Mouse (Mus musculus) kidney, postnatal 25 days (tissue): ENCODE data around the gene Irf3.
A peak's percentile ranks its signal among the peaks of the same experiment; 100 is the strongest.

ENCODE experiments used
- DNase-seq, 2 experiments: peaks; one replicate each; pipeline ENCODE4 v3.0.0; 2021; ENCODE audit warnings: mixed read lengths in 2 of 2

Gene Irf3

DNA sequence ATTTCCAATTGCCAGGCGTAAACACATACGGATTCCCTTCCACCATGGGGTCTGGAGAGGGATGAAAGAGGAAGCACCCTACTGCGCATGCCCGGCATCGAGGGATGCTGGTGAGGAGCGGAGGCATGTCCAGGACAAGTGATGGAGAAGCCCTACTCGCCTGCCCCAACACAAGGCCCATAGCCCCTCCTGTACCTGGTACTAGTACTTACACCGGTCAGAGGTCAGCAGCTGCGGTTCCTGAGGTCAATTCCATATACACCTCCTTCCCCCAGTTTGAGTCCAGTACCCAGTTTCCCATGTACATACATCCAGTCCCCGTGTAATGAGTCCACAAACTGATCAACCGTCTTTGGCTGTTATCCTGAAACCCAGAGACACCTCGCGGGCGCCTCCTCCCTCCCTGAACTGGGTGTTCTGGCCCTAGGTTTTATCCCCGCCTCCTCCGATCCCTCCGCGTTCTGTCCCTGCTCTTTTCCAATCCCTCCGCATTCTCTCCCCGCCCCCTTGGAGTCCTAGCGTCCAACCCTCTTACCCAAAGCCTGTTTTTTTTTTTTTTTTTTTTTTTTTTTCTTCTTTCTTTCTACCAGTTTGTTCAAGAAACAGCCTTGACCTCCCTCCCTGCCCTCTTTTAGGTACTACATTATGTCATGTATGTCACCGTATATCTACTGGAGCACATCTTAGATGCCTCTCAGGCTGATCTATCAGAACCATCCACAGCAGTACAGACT is 22.9 kb upstream of the Irf3 start, which contains the start of gene Cpt1c:
Gene Cpt1c, minus strand, starts transcription at position 469 of the 734 bp plus-strand sequence.
- DNase-seq = peak; percentile 77 to 87

DNA sequence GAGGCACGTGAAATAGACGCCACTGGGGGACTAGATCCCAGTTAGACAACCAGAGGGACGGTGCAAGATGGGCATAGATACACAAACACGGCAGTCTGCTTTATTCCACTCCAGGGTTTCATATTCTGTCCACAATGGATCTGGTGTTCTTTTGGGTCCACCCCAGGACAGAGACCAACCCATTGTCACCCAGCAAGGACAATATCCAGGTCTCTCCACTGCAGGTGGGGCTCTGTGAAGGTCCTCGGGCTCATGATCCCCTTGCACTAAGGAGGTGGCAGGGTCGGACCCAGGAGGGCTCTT is 22.4 kb upstream of the Irf3 start:
- DNase-seq = no peak

DNA sequence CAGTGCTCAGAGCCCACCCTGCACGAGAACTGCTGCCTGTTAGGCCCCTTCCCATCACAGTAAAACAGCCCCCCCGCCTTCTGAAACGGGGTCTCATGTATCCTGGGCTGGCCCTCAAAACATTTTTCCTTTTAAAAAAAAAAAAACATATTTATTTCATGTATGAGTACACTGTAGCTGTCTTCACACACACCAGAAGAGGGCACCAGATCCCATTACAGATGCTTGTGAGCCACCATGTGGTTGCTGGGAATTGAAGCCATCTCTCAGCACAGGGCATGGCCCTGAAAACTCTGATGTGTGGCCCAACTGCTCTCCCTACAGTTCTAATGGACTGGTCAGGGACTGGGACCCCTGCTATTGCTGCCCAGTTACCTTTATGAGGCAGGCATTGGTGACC is 19.1 kb upstream of the Irf3 start:
- no peak for DNase-seq

DNA sequence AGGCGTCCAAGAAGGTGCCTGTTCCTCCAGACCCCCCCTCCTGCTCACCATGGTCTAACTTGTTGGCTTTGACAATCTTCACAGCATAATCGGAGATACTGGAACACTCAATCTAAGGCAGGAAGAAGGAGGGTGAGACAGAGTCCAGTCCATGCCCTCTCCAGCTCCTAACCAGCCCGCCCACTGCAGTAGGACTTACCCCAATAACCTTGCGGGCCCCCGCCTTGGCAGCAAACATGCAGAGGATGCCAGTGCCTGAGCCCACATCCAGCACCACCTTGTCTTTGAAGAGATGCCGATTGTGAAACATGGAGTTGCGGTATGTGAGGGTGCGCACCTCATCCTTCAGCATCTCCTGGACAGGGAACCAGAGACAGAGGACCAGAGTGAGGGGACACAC is 15.9 kb upstream of the Irf3 start:
- no peak for DNase-seq

DNA sequence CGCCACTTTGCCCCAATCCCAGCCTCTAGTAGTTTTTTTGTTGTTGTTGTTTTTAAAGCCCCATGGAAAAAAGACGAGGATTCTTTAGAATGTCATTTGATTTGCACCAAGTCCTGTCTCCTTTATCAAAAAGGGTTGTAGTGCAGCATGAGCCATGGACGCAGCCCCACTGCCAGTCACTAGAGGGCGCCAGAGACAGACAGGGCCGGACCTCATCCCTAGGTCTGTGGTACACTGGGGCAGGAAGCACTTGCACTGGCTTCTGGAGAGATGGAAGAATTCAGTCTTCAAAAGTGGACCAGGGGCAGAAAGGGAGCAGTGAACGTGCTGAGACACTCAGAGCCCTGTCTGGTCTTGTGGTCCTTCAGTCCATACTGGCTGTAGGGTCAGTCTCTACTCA is 14.4 kb upstream of the Irf3 start:
- peak; percentile 87 to 94 for DNase-seq

DNA sequence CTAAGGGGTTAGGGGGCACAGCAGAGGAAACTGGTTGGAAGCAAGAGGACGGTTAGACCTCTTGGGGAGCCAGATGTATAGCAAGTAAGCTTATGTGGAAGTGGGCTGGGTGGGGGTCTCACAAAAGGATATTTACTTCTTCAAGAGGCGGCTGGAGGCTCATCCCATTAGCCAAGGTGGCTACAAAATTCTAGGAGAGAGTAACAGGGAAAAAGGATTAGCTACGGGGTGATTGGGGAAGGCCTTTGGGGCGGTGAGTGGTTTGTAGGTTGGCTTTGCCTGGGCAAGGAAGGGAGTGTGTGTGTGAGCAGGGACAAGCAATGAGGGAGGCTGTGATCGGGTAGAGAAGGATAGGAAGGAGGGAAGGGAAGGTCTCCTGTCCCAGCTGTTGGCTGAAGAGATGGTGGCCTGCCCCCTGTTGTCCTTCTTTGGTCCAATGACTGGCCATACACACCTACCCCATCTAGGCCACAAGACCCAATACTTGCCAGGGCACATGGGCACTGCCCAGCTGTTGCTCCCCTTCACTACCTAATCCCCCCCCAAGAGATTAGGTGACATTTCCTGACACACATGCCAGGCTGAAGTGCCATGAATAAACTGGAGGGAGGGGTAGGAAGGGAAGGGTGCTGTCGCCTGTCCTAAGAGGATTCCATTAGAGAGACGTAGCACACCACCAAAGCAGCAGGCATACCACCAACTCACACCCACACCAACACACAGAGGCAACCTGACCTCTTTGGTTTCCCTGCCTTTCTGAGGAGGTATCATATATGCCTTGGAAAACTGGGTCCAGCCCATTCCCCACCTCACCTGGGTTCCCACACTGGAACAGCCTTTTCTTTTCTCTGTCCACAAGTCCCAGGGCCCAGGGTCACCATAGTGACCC is 13.3 kb upstream of the Irf3 start:
- no peak for DNase-seq

DNA sequence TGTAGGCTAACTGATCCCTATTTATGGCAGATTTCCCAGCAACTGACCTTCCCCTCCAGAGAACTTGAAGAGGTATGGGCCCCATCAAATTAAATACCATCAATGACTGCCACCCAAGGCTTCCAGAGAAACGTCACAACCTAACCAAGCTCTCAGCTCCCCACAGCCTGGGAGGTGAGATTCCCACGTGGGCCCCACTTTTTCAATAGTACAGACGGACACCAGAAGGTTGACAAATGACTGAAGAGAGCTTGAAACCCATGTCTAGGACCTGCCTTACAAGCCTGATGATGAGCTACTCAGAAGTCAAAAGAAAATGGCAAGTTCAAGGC is 12.6 kb upstream of the Irf3 start:
- no peak for DNase-seq

DNA sequence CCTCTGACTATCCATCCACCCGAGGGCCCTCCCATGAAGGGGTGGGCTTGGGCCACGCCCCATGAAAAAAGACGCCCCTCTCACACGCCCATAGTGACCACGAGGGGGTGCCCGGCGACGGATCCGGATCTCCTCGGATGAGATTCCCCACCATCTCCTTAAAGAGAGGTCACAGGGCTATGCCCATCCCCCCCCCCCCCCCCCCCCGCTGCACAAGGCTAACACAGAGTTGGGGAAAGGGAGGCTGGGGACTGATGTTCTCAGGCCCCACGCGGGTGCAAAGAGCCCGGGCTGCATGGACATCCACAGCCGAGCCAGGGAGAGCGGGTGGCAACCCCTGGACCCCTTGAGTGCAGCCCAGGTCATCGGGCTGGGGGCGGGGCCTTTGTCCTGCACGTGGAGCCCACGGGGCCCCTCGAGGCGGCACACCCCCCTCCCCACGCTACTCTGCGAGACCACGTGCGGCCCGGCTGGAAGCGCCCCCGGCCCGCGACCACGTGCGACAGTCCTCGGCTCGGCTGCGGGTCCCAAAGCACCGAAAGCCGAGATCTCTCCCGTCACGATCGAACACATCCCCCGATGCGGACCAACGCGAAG is 11.8 kb upstream of the Irf3 start:
- peak; percentile 64 to 84 for DNase-seq

DNA sequence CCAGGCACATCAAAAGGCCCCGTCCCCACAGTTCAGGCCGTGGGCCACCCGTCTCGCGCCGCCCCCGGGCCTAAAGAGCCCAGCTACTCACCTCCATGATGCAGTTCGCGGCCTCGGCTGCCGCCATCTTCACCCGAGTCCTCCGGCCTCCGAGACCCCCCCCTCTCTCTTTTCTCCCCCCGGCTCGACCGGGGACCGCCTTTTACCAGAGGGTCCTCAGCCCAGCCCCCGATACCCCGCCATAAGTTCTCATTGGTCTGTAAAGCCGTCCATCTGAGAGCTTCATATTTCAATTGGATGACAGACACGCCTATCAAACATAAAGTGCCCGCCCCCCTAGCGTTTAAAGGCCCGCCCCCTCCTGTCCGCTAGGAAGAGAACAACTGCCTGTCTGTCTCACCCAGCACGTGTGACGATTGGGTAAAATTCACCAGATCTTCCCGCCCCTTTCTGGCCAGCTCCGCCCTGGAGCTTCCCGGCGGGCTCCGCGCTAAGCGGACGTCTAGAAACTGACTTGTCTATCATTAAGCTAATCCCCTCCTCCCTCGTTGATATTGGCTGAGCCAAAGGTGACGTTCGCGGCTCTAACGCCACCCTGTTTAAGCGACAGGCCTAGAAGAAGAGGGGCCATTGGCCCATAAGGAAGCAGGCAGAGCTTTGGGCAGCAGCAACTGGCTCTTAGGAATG is 11.1 kb upstream of the Irf3 start, which contains the start of gene Prmt1:
Gene Prmt1, minus strand, starts transcription at position 377 of the 687 bp plus-strand sequence.
- peak; percentile 96 to 99 for DNase-seq

DNA sequence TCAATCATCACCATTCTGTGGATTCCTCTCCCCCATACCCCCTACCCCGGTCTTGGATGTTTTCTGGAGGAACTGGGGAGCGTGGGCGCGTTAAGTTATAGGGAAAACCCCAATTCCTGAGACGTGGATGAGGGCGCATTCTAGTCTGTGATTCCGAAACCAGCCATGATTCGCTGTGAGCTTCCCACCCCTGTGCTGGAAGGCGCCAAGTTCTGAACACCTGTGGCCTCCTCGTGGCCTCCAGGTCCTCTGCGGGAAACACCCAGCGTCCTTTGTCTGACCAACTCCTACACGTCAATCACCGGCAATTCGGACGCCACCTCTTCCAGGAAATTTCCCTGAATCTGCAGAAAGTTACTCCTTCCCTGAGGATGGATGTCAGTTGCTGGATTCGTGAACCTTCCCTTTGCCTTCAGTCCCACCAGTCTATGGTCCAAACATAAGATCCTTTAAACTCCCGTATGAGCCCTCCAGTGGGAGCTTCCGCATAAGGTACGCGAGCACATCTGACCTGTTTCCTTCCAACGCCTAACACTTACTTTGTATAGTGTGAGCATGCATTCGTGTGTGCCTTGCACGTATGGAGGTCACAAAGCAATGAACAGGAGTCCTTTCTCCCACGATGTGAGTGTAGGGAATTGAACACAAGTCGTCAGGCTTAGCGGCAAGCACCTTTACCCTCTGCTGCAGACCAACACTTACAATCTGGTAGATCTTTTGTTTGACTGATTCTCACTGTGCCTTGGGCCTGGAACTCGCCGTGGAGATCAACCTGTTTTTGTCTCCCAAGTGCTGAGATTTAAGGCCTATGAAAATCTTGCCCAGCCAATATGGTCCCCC is 10.3 kb upstream of the Irf3 start:
- no peak for DNase-seq

DNA sequence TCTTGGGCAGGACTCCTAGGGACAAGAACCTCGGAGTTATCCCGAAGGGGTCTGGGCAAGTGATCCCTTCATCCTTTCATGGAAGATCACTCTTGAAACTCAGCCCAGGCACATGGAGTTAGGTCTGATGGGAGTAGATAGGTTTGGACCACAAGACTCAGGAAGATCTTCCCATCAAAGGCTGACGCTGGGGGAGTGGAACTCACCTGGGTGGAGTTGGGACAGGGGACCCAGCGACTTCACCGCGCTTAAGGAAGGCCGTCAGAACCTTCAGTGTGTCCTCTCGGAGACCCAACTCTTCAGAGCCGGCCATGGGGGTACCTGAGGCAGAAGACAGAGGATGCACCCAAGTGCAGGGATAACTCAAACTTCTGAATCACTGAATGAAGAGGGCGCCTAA is 776 bp upstream of the Irf3 start:
- no peak for DNase-seq

DNA sequence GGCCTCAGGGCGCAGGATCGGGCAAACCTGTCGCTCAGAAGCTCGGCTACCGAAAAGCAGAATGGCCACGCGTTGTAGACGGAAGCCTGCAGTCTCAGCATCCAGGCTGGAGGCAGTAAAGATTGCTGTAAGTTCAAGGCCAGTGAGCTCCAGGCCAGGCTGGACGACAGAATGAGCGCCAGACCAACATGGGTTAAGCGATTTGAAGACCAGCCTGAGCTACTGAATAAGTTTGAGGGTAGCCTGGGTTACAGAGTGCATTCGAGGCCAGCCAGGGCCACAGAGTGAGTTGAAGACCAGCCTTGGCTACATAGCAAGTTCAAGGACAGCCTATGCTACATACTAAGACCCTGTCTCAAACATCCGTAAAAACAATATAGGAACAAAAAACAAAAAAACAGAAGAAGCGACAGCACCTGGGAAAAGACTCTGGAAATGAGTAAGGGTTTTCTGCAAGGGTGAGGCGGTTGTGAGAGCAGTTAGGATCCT is 536 bp downstream of the Irf3 start:
- no peak for DNase-seq

DNA sequence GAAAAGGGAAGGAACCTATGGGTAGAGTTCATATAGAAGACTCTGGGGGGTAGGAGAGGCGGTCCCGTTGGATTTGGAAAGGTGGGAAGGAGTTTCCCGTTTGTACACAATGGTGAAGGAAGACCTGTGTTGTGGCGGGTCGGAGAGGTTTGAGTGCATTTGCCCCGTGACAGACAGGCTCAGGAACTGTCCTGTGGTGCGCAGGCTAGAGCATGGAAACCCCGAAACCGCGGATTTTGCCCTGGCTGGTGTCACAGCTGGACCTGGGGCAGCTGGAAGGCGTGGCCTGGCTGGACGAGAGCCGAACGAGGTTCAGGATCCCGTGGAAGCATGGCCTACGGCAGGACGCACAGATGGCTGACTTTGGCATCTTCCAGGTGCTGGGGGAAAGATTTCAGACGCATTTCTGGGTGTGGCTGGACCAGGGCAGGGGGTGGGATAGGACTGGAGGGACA is 1.1 kb downstream of the Irf3 start, which contains the start of gene Bcl2l12:
Gene Bcl2l12, minus strand, starts transcription at position 212 of the 455 bp plus-strand sequence.
- DNase-seq = peak; percentile 82 to 91

DNA sequence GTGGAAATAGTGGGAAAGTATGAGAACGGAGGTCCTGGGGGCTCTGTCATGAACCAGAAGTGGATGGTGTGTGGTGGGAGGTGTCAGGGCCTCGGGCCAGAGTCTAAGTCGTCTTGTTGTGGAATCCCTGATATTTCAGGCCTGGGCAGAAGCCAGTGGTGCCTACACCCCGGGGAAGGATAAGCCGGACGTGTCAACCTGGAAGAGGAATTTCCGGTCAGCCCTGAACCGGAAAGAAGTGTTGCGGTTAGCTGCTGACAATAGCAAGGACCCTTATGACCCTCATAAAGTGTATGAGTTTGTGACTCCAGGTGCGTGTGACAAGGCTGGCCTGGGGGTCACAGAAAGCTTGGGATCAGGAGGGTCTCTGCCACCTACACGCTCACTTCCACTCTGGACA is 2.3 kb downstream of the Irf3 start:
- peak; percentile 44 to 67 for DNase-seq

DNA sequence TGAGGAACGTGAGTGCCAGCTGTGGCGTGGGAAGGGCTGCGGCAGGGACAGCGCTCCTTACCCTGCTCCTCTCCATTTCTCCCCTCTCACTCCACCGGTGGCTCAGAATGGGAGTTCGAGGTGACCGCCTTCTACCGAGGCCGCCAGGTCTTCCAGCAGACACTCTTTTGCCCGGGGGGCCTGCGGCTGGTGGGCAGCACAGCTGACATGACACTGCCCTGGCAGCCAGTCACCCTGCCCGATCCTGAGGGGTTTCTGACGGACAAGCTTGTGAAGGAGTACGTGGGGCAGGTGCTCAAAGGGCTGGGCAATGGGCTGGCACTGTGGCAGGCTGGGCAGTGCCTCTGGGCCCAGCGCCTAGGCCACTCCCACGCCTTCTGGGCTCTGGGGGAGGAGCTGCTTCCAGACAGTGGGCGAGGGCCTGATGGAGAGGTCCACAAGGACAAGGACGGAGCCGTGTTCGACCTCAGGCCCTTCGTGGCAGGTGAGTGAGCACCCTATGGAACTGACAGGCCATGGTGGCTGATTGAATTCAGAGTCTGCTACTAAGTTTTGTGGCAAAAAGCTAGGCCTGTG is 3.2 kb downstream of the Irf3 start:
- peak in 1 of 2 experiments; percentile 64 for DNase-seq

DNA sequence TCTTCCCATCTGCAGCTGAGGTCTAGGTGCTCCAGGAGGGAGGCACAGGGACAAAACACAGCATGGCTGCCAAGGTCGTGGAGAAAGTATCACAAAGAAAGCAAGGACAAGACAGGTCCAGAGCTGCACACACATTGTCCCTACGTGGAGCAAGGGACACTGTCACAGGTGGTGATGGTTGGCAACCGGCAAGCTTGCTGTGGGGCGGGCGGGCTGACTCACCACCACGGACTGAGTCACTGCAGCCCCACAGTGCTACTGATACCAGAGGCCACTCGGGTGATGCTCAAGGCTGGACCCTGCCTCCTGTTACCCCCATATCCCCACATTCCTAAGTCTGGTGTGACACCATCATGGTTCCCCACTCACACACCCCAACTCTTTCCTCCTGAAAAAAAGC is 5.0 kb downstream of the Irf3 start:
- DNase-seq = no peak

DNA sequence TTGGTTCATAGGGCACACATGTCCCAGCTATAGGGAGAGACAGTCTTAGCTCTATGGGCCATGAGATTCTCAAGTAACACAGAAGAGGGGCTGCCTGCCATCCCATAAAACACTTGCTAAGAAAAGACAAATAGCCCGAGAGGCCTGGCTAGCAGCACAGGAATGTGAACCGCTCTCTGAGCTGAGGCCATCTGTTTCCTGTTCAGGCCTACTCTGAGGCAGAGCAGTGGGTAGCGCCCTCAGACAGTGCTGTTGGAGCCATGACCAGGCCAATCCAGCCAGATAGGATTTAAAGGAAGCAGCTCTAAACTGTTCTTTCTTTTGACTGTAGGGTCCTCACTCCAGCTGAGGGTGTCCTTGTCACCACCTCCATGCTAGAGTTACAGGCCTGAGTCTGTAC is 7.1 kb downstream of the Irf3 start:
- no peak for DNase-seq

DNA sequence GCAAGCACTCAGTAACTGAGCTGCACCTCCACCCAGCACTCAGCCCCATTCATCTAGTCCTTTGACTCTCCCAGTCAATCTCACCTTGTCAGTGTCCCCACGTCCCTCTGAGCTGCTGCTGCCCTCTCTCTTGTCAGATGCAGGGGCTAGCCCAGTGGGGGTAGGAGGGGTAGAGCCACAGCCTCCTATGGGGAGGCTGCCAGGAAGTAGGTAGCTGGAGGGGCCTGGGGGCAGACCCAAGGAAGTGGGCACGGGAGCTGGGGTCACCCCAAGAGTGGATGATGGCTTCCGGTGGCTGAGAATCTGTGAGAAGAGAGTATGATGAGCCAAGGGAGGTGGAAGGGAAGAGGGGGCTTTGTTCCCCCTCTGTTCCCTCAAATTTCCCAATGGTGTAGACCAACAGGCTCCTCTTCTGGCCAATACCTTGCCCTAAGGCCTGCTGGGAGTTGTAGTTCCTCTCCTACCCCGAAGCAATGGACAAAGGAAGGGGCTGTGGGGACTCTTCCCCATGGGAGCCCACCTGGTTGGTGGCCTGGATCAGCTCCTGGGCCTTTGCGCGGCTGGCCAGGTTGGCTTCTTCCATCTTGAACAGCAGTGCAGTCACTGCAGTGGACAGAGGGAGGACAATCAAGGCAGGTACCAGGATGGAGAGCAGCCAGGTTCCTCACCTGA is 8.0 kb downstream of the Irf3 start:
- DNase-seq = no peak

DNA sequence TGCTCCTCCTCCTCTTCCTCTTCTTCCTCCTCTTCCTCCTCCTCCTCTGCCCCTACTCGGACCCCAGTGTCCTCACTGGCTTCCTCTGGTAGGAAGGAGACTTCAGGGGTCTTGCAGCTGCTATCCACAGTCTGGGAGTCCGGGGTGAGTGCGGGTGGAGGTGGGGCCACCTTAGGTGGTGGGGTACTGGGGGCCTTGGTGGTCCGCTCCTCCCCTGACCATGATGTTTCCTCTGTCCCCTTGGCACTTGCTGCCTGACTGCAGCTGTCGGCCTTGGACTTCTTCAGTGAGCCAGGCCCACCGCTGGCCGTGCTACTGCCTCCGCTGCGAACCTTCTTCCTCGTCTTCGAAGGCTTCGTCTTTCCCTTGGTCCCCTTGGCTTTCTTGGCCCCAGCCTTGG is 9.1 kb downstream of the Irf3 start:
- no peak for DNase-seq

DNA sequence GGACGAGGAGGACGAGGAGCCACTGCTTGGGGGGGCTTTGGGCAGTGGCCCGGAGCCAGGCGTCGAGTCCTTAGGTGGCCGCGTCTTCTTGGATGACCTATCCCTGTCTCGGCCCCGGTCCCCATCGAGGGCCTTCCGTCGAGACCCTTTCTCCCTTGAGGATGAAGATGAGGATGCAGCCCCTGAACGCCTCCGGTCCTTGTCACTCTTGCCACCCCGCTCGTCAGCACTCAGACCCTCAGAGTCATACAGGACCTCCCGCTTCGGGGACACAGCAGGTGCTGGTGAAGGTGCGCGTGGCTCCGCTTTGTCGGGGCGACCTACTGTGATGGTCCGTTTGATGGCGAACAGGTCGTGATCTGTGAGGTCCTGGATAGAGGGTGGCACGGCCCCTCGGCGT is 9.7 kb downstream of the Irf3 start:
- DNase-seq = no peak

DNA sequence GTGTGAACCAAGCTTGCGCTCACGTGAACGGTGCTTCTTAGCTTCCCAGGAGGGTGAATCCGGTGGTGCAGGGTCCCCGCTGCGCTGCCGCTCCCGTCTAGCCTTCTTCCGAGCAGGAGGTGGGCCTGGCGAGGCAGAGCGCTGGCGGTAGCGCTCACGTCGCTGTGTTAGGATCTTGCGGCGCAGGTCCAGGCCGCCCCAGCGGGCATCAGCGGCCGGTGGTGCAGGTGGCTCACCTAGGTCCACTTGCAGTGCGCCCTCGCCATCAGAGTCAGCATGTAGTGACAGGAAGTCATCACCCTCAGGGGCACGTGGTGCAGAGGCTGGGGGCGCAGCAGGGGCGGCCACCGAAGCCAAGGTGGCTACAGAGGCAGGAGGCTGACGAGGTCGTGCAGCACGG is 10.4 kb downstream of the Irf3 start:
- no peak for DNase-seq
